Mouse (Mus musculus): Measurements from ENCODE around the gene Lpcat1. TPM values are rescaled to one million over a fixed set of nuclear protein-coding genes. Genes with fewer than 3 reads are reported as not detected.

Gene Lpcat1
- polyA plus RNA-seq, 1 experiment, result 20.1 TPM

DNA sequence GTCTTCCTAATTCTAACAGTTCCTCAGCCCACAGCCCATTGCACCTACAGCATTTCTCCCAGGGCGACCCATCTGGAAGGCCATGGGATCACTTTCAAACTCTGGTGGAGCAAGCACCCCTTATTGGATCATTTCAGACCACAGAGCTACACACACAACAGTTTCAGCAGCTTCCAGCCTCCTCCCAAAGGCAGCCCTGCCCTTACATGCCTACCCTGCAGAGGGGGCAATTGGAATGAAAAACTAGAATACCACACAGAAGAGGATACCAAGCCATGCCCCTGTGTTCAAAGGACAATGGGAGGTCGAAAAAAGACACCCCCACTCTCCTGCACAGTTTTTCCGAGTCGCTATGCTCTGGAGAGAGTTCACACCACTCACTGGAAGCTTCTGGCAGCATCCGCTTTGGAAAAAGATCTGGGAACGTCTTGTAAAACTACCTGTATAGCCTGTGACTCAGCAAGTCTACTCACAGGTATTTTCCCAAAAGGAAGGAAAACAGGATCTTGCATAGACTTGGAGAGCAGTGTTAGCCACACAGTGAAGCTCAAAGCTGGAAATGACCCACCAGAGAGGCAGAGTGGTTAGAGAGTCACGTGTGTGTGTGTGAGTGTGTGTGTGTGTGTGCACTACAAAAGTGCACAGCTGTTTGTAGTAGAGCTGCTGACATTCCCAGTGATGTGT, 34.4 kb upstream of the Lpcat1 start:
- Histone ChIP-seq H3K4me1 (ENCODE audit: control insufficient read depth, insufficient read depth, low read length) (peaks cover 8% of the 10 kb centered on the region; the same call in 1 of the 2 replicates), H3K27ac (ENCODE audit: insufficient read depth, low read length) (no peak overlapping the region), H3K4me3 (ENCODE audit: insufficient read depth, low read length) (no peak overlapping the region)
- TF ChIP-seq POLR2A (IDR thresholded peaks at IDR 0.05; ENCODE audit: low read depth, low read length), result no peak

GRCm38 (mm10) chr13:73433681-73434535, 33.1 kb upstream of the Lpcat1 start:
- Histone ChIP-seq H3K4me1 (ENCODE audit: control insufficient read depth, insufficient read depth, low read length) (peaks cover 8% of the 10 kb centered on the region; the same call in 1 of the 2 replicates), H3K27ac (ENCODE audit: insufficient read depth, low read length) (no peak overlapping the region), H3K4me3 (ENCODE audit: insufficient read depth, low read length) (no peak overlapping the region)
- no peak for TF ChIP-seq CTCF (IDR thresholded peaks at IDR 0.05; ENCODE audit: borderline replicate concordance, insufficient read depth, low read length)
- TF ChIP-seq POLR2A (IDR thresholded peaks at IDR 0.05; ENCODE audit: low read depth, low read length), result no peak

- Histone ChIP-seq H3K4me3 (ENCODE audit: insufficient read depth, low read length) (no peak overlapping the region), H3K4me1 (ENCODE audit: control insufficient read depth, insufficient read depth, low read length) (peaks cover 8% of the 10 kb centered on the region; the same call in 1 of the 2 replicates), H3K27ac (ENCODE audit: insufficient read depth, low read length) (no peak overlapping the region)
- TF ChIP-seq CTCF (IDR thresholded peaks at IDR 0.05; ENCODE audit: borderline replicate concordance, insufficient read depth, low read length) (no peak), POLR2A (IDR thresholded peaks at IDR 0.05; ENCODE audit: low read depth, low read length) (no peak)
Observed at GRCm38 (mm10) chr13:73434687-73435086, 32.3 kb upstream of the Lpcat1 start.

DNA sequence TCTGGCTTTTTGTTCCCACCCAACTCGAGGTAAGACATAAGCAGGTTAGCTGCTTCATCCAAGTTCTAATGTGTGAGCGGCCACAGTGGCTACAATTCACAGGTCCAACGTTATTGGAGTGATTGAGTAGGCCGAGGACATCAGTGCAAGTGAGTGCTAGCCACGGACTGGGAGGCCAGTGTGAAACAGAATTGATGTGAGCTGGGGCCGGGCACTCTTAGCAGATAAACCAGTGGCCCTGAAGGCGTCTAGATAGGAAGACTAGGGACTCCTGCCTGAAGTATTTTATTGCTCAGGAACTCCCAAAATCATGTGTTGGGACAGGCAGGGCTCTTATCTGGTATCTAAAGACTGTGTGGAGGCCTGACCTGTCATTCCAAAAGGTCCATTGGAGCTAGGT, 31.3 kb upstream of the Lpcat1 start:
- H3K4me1 ChIP-seq (ENCODE audit: control insufficient read depth, insufficient read depth, low read length), result peaks cover 8% of the 10 kb centered on the region; the same call in 1 of the 2 replicates
- H3K27ac ChIP-seq (ENCODE audit: insufficient read depth, low read length), result no peak overlapping the region
- no peak overlapping the region for H3K4me3 ChIP-seq (ENCODE audit: insufficient read depth, low read length)
- no peak for TF ChIP-seq POLR2A (IDR thresholded peaks at IDR 0.05; ENCODE audit: low read depth, low read length)
- TF ChIP-seq CTCF (IDR thresholded peaks at IDR 0.05; ENCODE audit: borderline replicate concordance, insufficient read depth, low read length), result no peak

DNA sequence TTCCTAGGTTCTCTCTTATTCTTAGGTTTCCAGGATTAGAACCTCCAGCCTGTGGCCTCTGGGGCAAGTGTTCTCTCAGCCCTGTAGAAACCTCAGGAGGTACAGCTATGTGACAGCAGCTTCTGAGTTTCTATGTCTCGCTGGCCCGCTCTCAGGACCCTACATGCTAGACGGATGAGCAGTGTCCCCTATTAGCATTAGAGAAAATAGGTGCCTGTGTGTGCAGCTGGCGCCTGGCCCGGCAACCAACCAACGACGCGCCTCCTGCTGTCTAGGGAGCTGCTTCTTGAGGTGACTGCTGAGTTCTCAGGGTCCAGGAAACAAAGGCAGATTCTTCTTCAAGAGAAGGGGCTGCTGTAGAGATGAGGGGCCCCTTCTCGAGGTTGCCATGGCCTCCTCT, 27.9 kb upstream of the Lpcat1 start:
- TF ChIP-seq CTCF (IDR thresholded peaks at IDR 0.05; ENCODE audit: borderline replicate concordance, insufficient read depth, low read length) (no peak), POLR2A (IDR thresholded peaks at IDR 0.05; ENCODE audit: low read depth, low read length) (no peak)
- no peak overlapping the region for H3K4me3 ChIP-seq (ENCODE audit: insufficient read depth, low read length)
- no peaks in the 10 kb centered on the region for H3K4me1 ChIP-seq (ENCODE audit: control insufficient read depth, insufficient read depth, low read length)
- H3K27ac ChIP-seq (ENCODE audit: insufficient read depth, low read length), result no peak overlapping the region

GRCm38 (mm10) chr13:73441032-73441431, 26.0 kb upstream of the Lpcat1 start:
- no peaks in the 10 kb centered on the region for H3K4me1 ChIP-seq (ENCODE audit: control insufficient read depth, insufficient read depth, low read length)
- no peak overlapping the region for H3K4me3 ChIP-seq (ENCODE audit: insufficient read depth, low read length)
- no peak overlapping the region for H3K27ac ChIP-seq (ENCODE audit: insufficient read depth, low read length)
- TF ChIP-seq CTCF (IDR thresholded peaks at IDR 0.05; ENCODE audit: borderline replicate concordance, insufficient read depth, low read length) (no peak), POLR2A (IDR thresholded peaks at IDR 0.05; ENCODE audit: low read depth, low read length) (no peak)

- Histone ChIP-seq H3K4me1 (ENCODE audit: control insufficient read depth, insufficient read depth, low read length) (no peaks in the 10 kb centered on the region), H3K27ac (ENCODE audit: insufficient read depth, low read length) (no peak overlapping the region), H3K4me3 (ENCODE audit: insufficient read depth, low read length) (no peak overlapping the region)
- no peak for TF ChIP-seq POLR2A (IDR thresholded peaks at IDR 0.05; ENCODE audit: low read depth, low read length)
- TF ChIP-seq CTCF (IDR thresholded peaks at IDR 0.05; ENCODE audit: borderline replicate concordance, insufficient read depth, low read length), result no peak
Observed at GRCm38 (mm10) chr13:73441686-73442085, 25.3 kb upstream of the Lpcat1 start.

GRCm38 (mm10) chr13:73442431-73442830, 24.6 kb upstream of the Lpcat1 start:
- no peaks in the 10 kb centered on the region for H3K4me1 ChIP-seq (ENCODE audit: control insufficient read depth, insufficient read depth, low read length)
- no peak for TF ChIP-seq CTCF (IDR thresholded peaks at IDR 0.05; ENCODE audit: borderline replicate concordance, insufficient read depth, low read length)
- no peak for TF ChIP-seq POLR2A (IDR thresholded peaks at IDR 0.05; ENCODE audit: low read depth, low read length)
- no peak overlapping the region for H3K4me3 ChIP-seq (ENCODE audit: insufficient read depth, low read length)
- no peak overlapping the region for H3K27ac ChIP-seq (ENCODE audit: insufficient read depth, low read length)

DNA sequence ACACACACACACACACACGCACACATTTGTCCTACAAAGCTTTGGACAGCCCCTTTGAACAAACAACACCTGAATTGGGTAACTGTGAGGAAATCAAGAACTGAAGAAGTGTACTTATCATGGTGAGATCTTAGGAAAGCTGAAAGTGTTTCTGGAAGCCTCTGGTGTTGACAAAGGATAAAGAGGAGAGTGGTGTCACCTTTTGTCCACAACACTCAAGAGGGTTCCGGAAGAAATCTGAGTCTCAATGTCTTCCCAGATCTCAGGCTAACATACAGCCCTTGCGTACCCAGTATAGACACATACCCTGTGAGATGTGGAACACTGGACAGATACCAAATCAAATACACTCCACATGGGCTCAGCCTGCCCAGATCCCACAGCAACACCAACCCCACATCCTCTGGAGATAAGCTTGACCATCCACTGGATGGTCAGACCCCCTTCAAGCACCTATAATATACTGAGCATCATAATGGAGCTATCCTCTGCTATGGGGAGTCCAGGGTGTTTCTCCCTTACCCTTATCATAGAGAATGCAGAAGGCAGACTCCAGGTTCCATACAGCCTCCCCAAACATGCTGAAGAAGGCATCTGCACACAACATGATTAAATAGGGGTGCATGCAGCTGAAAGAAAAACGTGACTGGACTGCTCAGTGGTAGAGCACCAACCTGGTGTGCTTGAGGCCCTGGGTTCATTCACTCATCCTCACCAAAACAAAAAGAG, 23.7 kb upstream of the Lpcat1 start:
- Histone ChIP-seq H3K4me1 (ENCODE audit: control insufficient read depth, insufficient read depth, low read length) (no peaks in the 10 kb centered on the region), H3K27ac (ENCODE audit: insufficient read depth, low read length) (no peak overlapping the region), H3K4me3 (ENCODE audit: insufficient read depth, low read length) (no peak overlapping the region)
- no peak for TF ChIP-seq CTCF (IDR thresholded peaks at IDR 0.05; ENCODE audit: borderline replicate concordance, insufficient read depth, low read length)
- TF ChIP-seq POLR2A (IDR thresholded peaks at IDR 0.05; ENCODE audit: low read depth, low read length), result no peak

Data from embryonic fibroblast, embryonic 13.5 days (primary cell).